Mouse (Mus musculus) CD8-positive naive resting alpha-beta T cell, adult 2 months (primary cell): ENCODE results near the gene 1700013G24Rik.
A peak's percentile ranks its signal among the peaks of the same experiment; 100 is the strongest.

ENCODE experiments used
- DNase-seq, 2 experiments: peaks; one replicate each; pipeline ENCODE4 v3.0.0; 2022; ENCODE audit warnings: low read depth in 2 of 2, low spot score in 2 of 2

The 1700013G24Rik gene

GRCm38 (mm10) chr4:137456581-137456980 lies 3.5 kb downstream of the 1700013G24Rik start:
- no peak for DNase-seq

GRCm38 (mm10) chr4:137457292-137457691 lies 4.2 kb downstream of the 1700013G24Rik start:
- DNase-seq: no peak

- DNase-seq: no peak
These were observed 5.2 kb downstream of the 1700013G24Rik start for GRCm38 (mm10) chr4:137458310-137458709.

GRCm38 (mm10) chr4:137458861-137459260 lies 5.8 kb downstream of the 1700013G24Rik start:
- DNase-seq: no peak

- DNase-seq: no peak
These were observed 7.6 kb downstream of the 1700013G24Rik start for GRCm38 (mm10) chr4:137460676-137461075.

GRCm38 (mm10) chr4:137461217-137461616 lies 8.1 kb downstream of the 1700013G24Rik start:
- DNase-seq: no peak

GRCm38 (mm10) chr4:137461981-137462690 lies 9.1 kb downstream of the 1700013G24Rik start:
- DNase-seq: no peak

GRCm38 (mm10) chr4:137465125-137465787 lies 12.2 kb downstream of the 1700013G24Rik start:
- no peak for DNase-seq

GRCm38 (mm10) chr4:137466991-137467390 lies 13.9 kb downstream of the 1700013G24Rik start:
- no peak for DNase-seq

- DNase-seq: no peak
These were observed 14.4 kb downstream of the 1700013G24Rik start for GRCm38 (mm10) chr4:137467525-137467924.

GRCm38 (mm10) chr4:137468260-137469080 lies 15.4 kb downstream of the 1700013G24Rik start, which contains the start of gene Hspg2:
TSS of gene Hspg2 (plus strand) at chr4:137468769.
- DNase-seq: peak; percentile 64 to 82

GRCm38 (mm10) chr4:137469081-137469844 lies 16.2 kb downstream of the 1700013G24Rik start:
- no peak for DNase-seq

- no peak for DNase-seq
These were observed 17.0 kb downstream of the 1700013G24Rik start for GRCm38 (mm10) chr4:137469845-137470692.

GRCm38 (mm10) chr4:137470701-137471317 lies 17.7 kb downstream of the 1700013G24Rik start:
- DNase-seq: no peak

GRCm38 (mm10) chr4:137471326-137471725 lies 18.2 kb downstream of the 1700013G24Rik start:
- DNase-seq: no peak

GRCm38 (mm10) chr4:137473240-137473639 lies 20.2 kb downstream of the 1700013G24Rik start:
- no peak for DNase-seq

- DNase-seq: no peak
These were observed 20.8 kb downstream of the 1700013G24Rik start for GRCm38 (mm10) chr4:137473701-137474388.

GRCm38 (mm10) chr4:137474694-137475093 lies 21.6 kb downstream of the 1700013G24Rik start:
- no peak for DNase-seq
